Mouse (Mus musculus) testis, adult 2 months (tissue): Measurements from ENCODE around the gene Pigp.

Experiments used
- CTCF ChIP-seq: fragments of 200-500 bp; IDR thresholded peaks from 2 replicates; pipeline ENCODE4 v1.5.1; 2012; ENCODE audit warnings: low read depth, mild to moderate bottlenecking, inconsistent platforms, low read length, moderate library complexity; ENCODE audit not compliant: control insufficient read depth, insufficient read depth, insufficient replicate concordance
- POLR2A ChIP-seq: fragments of 200-500 bp; IDR thresholded peaks from 2 replicates; pipeline ENCODE4 v1.6.1; 2012; ENCODE audit warnings: low read depth, mild to moderate bottlenecking, inconsistent platforms, low read length, moderate library complexity; ENCODE audit not compliant: control insufficient read depth

- TF ChIP-seq POLR2A = no peak
- TF ChIP-seq CTCF = no peak
Observed at GRCm38 (mm10) chr16:94396641-94397040, 25.0 kb upstream of the Pigp start.
